Mouse (Mus musculus): ENCODE measurements around the gene Cd70. TPM values are rescaled to one million over a fixed set of nuclear protein-coding genes. Genes with fewer than 3 reads are reported as not detected.
"Not testable (repeated sequence)": the region's sequence is repeated elsewhere in the genome, so short reads cannot be mapped to it uniquely, and the experiment has no call there.

Gene Cd70
- polyA plus RNA-seq, 1 experiment from 2014 or later, result not detected

GRCm38 (mm10) chr17:57153006-57153405 is 3.4 kb upstream of the Cd70 start:
- Histone ChIP-seq H3K27ac (ENCODE audit: low read depth) (no peak overlapping the region), H3K9me3 (ENCODE audit: low read depth, low read length) (no peaks in the 10 kb centered on the region), H3K9ac (no peak overlapping the region), H3K4me1 (ENCODE audit: insufficient read depth) (no peaks in the 10 kb centered on the region), H3K36me3 (ENCODE audit: insufficient read depth) (no peaks in the 10 kb centered on the region), H3K4me3 (ENCODE audit: low read depth, low read length) (no peak overlapping the region), H3K4me2 (no peak overlapping the region), H3K27me3 (ENCODE audit: insufficient read depth, low read length) (peaks cover 28% of the 10 kb centered on the region)
- ATAC-seq (ENCODE audit: insufficient read depth), result no peak
- DNase-seq, result no peak
- WGBS, result 85% methylated on average over 6 of the region's 6 CpGs
- TF ChIP-seq CTCF (IDR thresholded peaks at IDR 0.05; ENCODE audit: low read depth), result no peak

- no peak for TF ChIP-seq CTCF (IDR thresholded peaks at IDR 0.05; ENCODE audit: low read depth)
- H3K4me2 ChIP-seq, result no peak overlapping the region
- H3K27me3 ChIP-seq (ENCODE audit: insufficient read depth, low read length), result peaks cover 34% of the 10 kb centered on the region
- ATAC-seq (ENCODE audit: insufficient read depth), result no peak
- H3K27ac ChIP-seq (ENCODE audit: low read depth), result no peak overlapping the region
- WGBS, result 58% methylated on average over 4 of the region's 4 CpGs
- H3K9ac ChIP-seq, result no peak overlapping the region
- no peak for DNase-seq
- no peaks in the 10 kb centered on the region for H3K4me1 ChIP-seq (ENCODE audit: insufficient read depth)
- no peaks in the 10 kb centered on the region for H3K36me3 ChIP-seq (ENCODE audit: insufficient read depth)
- no peak overlapping the region; the same call in 1 of the 2 replicates for H3K4me3 ChIP-seq (ENCODE audit: low read depth, low read length)
- no peaks in the 10 kb centered on the region for H3K9me3 ChIP-seq (ENCODE audit: low read depth, low read length)
These were observed 1.2 kb downstream of the Cd70 start for GRCm38 (mm10) chr17:57148343-57148742.

- H3K9me3 ChIP-seq (ENCODE audit: low read depth, low read length), result no peaks in the 10 kb centered on the region
- no peak overlapping the region for H3K9ac ChIP-seq
- WGBS, result 72% methylated on average over 1 of the region's 1 CpGs
- no peak overlapping the region for H3K27ac ChIP-seq (ENCODE audit: low read depth)
- no peak for DNase-seq
- TF ChIP-seq CTCF (IDR thresholded peaks at IDR 0.05; ENCODE audit: low read depth), result no peak
- H3K4me2 ChIP-seq, result no peak overlapping the region
- no peaks in the 10 kb centered on the region for H3K4me1 ChIP-seq (ENCODE audit: insufficient read depth)
- H3K36me3 ChIP-seq (ENCODE audit: insufficient read depth), result no peaks in the 10 kb centered on the region
- peaks cover 27% of the 10 kb centered on the region for H3K27me3 ChIP-seq (ENCODE audit: insufficient read depth, low read length)
- no peak for ATAC-seq (ENCODE audit: insufficient read depth)
- H3K4me3 ChIP-seq (ENCODE audit: low read depth, low read length), result no peak overlapping the region
These were observed 4.5 kb downstream of the Cd70 start for GRCm38 (mm10) chr17:57145115-57145514.

- Histone ChIP-seq H3K27me3 (ENCODE audit: insufficient read depth, low read length) (peaks cover 13% of the 10 kb centered on the region), H3K27ac (ENCODE audit: low read depth) (no peak overlapping the region), H3K36me3 (ENCODE audit: insufficient read depth) (no peaks in the 10 kb centered on the region), H3K4me2 (no peak overlapping the region), H3K9ac (no peak overlapping the region), H3K9me3 (ENCODE audit: low read depth, low read length) (no peaks in the 10 kb centered on the region), H3K4me3 (ENCODE audit: low read depth, low read length) (no peak overlapping the region), H3K4me1 (ENCODE audit: insufficient read depth) (no peaks in the 10 kb centered on the region)
- ATAC-seq (ENCODE audit: insufficient read depth) (no peak), DNase-seq (no peak)
- no peak for TF ChIP-seq CTCF (IDR thresholded peaks at IDR 0.05; ENCODE audit: low read depth)
- WGBS, result 76% methylated on average over 3 of the region's 3 CpGs
These were observed 5.9 kb downstream of the Cd70 start for GRCm38 (mm10) chr17:57143704-57144103.

GRCm38 (mm10) chr17:57139708-57140107 is 9.9 kb downstream of the Cd70 start:
- DNase-seq (no peak), ATAC-seq (ENCODE audit: insufficient read depth) (no peak)
- WGBS, result 72% methylated on average over 3 of the region's 3 CpGs
- H3K4me2 ChIP-seq, result no peak overlapping the region
- no peaks in the 10 kb centered on the region for H3K27me3 ChIP-seq (ENCODE audit: insufficient read depth, low read length)
- H3K9ac ChIP-seq, result no peak overlapping the region
- no peak overlapping the region for H3K27ac ChIP-seq (ENCODE audit: low read depth)
- no peak for TF ChIP-seq CTCF (IDR thresholded peaks at IDR 0.05; ENCODE audit: low read depth)
- no peaks in the 10 kb centered on the region for H3K36me3 ChIP-seq (ENCODE audit: insufficient read depth)
- H3K4me1 ChIP-seq (ENCODE audit: insufficient read depth), result no peaks in the 10 kb centered on the region
- no peaks in the 10 kb centered on the region for H3K9me3 ChIP-seq (ENCODE audit: low read depth, low read length)
- no peak overlapping the region for H3K4me3 ChIP-seq (ENCODE audit: low read depth, low read length)

- Histone ChIP-seq H3K4me2 (no peak overlapping the region), H3K27ac (ENCODE audit: low read depth) (no peak overlapping the region), H3K9me3 (ENCODE audit: low read depth, low read length) (no peaks in the 10 kb centered on the region), H3K4me1 (ENCODE audit: insufficient read depth) (no peaks in the 10 kb centered on the region), H3K27me3 (ENCODE audit: insufficient read depth, low read length) (no peaks in the 10 kb centered on the region), H3K9ac (no peak overlapping the region), H3K4me3 (ENCODE audit: low read depth, low read length) (no peak overlapping the region), H3K36me3 (ENCODE audit: insufficient read depth) (no peaks in the 10 kb centered on the region)
- no peak for TF ChIP-seq CTCF (IDR thresholded peaks at IDR 0.05; ENCODE audit: low read depth)
- 89% methylated on average over 4 of the region's 4 CpGs for WGBS
- ATAC-seq (ENCODE audit: insufficient read depth) (no peak), DNase-seq (no peak)
These were observed 10.9 kb downstream of the Cd70 start for GRCm38 (mm10) chr17:57138676-57139075.

GRCm38 (mm10) chr17:57135635-57136034 is 13.9 kb downstream of the Cd70 start:
- Histone ChIP-seq H3K27me3 (ENCODE audit: insufficient read depth, low read length) (no peaks in the 10 kb centered on the region), H3K4me1 (ENCODE audit: insufficient read depth) (no peaks in the 10 kb centered on the region), H3K4me2 (no peak overlapping the region), H3K36me3 (ENCODE audit: insufficient read depth) (no peaks in the 10 kb centered on the region), H3K4me3 (ENCODE audit: low read depth, low read length) (no peak overlapping the region), H3K9me3 (ENCODE audit: low read depth, low read length) (no peaks in the 10 kb centered on the region), H3K9ac (no peak overlapping the region), H3K27ac (ENCODE audit: low read depth) (no peak overlapping the region)
- WGBS, result 74% methylated on average over 3 of the region's 3 CpGs
- DNase-seq (no peak), ATAC-seq (ENCODE audit: insufficient read depth) (no peak)
- no peak for TF ChIP-seq CTCF (IDR thresholded peaks at IDR 0.05; ENCODE audit: low read depth)

GRCm38 (mm10) chr17:57134693-57135092 is 14.9 kb downstream of the Cd70 start:
- Histone ChIP-seq H3K4me1 (ENCODE audit: insufficient read depth) (no peaks in the 10 kb centered on the region), H3K4me2 (no peak overlapping the region), H3K4me3 (ENCODE audit: low read depth, low read length) (no peak overlapping the region), H3K9ac (no peak overlapping the region), H3K27ac (ENCODE audit: low read depth) (no peak overlapping the region), H3K36me3 (ENCODE audit: insufficient read depth) (no peaks in the 10 kb centered on the region), H3K9me3 (ENCODE audit: low read depth, low read length) (no peaks in the 10 kb centered on the region), H3K27me3 (ENCODE audit: insufficient read depth, low read length) (no peaks in the 10 kb centered on the region)
- TF ChIP-seq CTCF (IDR thresholded peaks at IDR 0.05; ENCODE audit: low read depth), result no peak
- ATAC-seq (ENCODE audit: insufficient read depth) (no peak), DNase-seq (no peak)
- WGBS, result 83% methylated on average over 2 of the region's 2 CpGs

- not testable (repeated sequence) for H3K9ac ChIP-seq; ATAC-seq (ENCODE audit: insufficient read depth); H3K36me3 ChIP-seq (ENCODE audit: insufficient read depth); H3K4me2 ChIP-seq; H3K27ac ChIP-seq (ENCODE audit: low read depth); DNase-seq; H3K27me3 ChIP-seq (ENCODE audit: insufficient read depth, low read length); H3K4me1 ChIP-seq (ENCODE audit: insufficient read depth); H3K9me3 ChIP-seq (ENCODE audit: low read depth, low read length); H3K4me3 ChIP-seq (ENCODE audit: low read depth, low read length)
- WGBS, result 10% methylated on average over 3 of the region's 3 CpGs
These were observed 15.6 kb downstream of the Cd70 start for GRCm38 (mm10) chr17:57134021-57134420.

Data from lung, embryonic 14.5 days (tissue).